ENCODE assay signal across 13 mouse cellular contexts in genomic region chr12:27537017-27537416, GRCm38 (mm10).
DNase-seq lines count a peak whose midpoint lies in the region; ATAC-seq and TF ChIP-seq lines count a peak whose summit lies in the region.
"Had no signal": no experiment of that assay in that cellular context is flagged by ENCODE, and none has a peak within 500 bp of the region (broad histone marks: within the 10 kb centered on the region; RNA-seq: fewer than 3 reads in every experiment).

No protein-coding gene starts in this region.

- 51% methylated on average over 9 of the region's 9 CpGs for WGBS in heart, embryonic 15.5 days
- 61% methylated on average over 9 of the region's 9 CpGs for WGBS in intestine, postnatal 0 days

- no peak overlapping the region for H3K9ac ChIP-seq in heart, embryonic 15.5 days
- H3K9ac ChIP-seq in intestine, postnatal 0 days (ENCODE audit: low read depth, low read length), result no peak overlapping the region

- no peak for DNase-seq in heart, postnatal 36 days
- peak; percentile 9 to 20 for DNase-seq in right cerebral cortex, adult 2 months (ENCODE audit: low spot score in 2 of 2)
- DNase-seq in right cerebral cortex, postnatal 4 days, result no peak
- peak; percentile 8 for DNase-seq in telencephalon, adult 2 months (ENCODE audit: low read depth, low spot score)
- DNase-seq in spleen, postnatal 10 days (ENCODE audit: low spot score in 2 of 2), result no peak
- DNase-seq: cerebellum, postnatal 14 days; gastrocnemius, postnatal 25 days; kidney, postnatal 36 days; lung, postnatal 10 days; thymus, adult 18-20 months had no signal

- H3K9me3 ChIP-seq in heart, embryonic 15.5 days (replicated peaks), result no peaks in the 10 kb centered on the region
- no peaks in the 10 kb centered on the region for H3K9me3 ChIP-seq in intestine, postnatal 0 days (ENCODE audit: control insufficient read depth)

- no peak overlapping the region for H3K27ac ChIP-seq in heart, embryonic 15.5 days
- no peak overlapping the region for H3K27ac ChIP-seq in intestine, postnatal 0 days (ENCODE audit: low read depth, low read length)

- peaks cover 4% of the 10 kb centered on the region for H3K4me1 ChIP-seq in heart, embryonic 15.5 days (replicated peaks)
- 0 out of 2 replicates have a peak, but pooled peaks cover 3% of the 10 kb centered on the region for H3K4me1 ChIP-seq in intestine, postnatal 0 days (replicated peaks; ENCODE audit: control insufficient read depth, insufficient read depth, low read length)

- H3K36me3 ChIP-seq in heart, embryonic 15.5 days, result no peaks in the 10 kb centered on the region
- H3K36me3 ChIP-seq in intestine, postnatal 0 days (ENCODE audit: control insufficient read depth, insufficient read depth), result no peaks in the 10 kb centered on the region

- TF ChIP-seq CTCF in intestine, postnatal 0 days (IDR thresholded peaks at IDR 0.05; ENCODE audit: low read depth), result no peak

- no peaks in the 10 kb centered on the region for H3K27me3 ChIP-seq in heart, embryonic 15.5 days
- H3K27me3 ChIP-seq in intestine, postnatal 0 days (replicated peaks; ENCODE audit: control insufficient read depth, insufficient read depth, low read length), result no peaks in the 10 kb centered on the region

- H3K4me3 ChIP-seq in heart, embryonic 15.5 days, result no peak overlapping the region
- no peak overlapping the region for H3K4me3 ChIP-seq in intestine, postnatal 0 days (ENCODE audit: low read depth, low read length)

- H3K4me2 ChIP-seq in heart, embryonic 15.5 days, result peak overlapping the region; percentile 6; the same call in 1 of the 2 replicates
- H3K4me2 ChIP-seq in intestine, postnatal 0 days (replicated peaks; ENCODE audit: low read depth), result peak overlapping the region; percentile 14; the same call in 1 of the 2 replicates

- ATAC-seq in heart, embryonic 15.5 days (replicated peaks; ENCODE audit: insufficient number of reproducible peaks, insufficient read depth, low FRiP score, low read depth), result no peak
- ATAC-seq in intestine, postnatal 0 days, result no peak
- no peak for ATAC-seq in CD4-positive, CD25-positive, alpha-beta regulatory T cell, adult 4 months

- intact Hi-C loops in heart, postnatal 36 days (cut with DNase I), result no loop called here

Comparison
In these comparisons a context has a peak if more than half of its experiments do, and no peak if none do; other contexts are left out.
1. DNase-seq: peak in right cerebral cortex, adult 2 months (2 of 2) and telencephalon, adult 2 months (single experiment); none in heart, postnatal 36 days (0 of 2), right cerebral cortex, postnatal 4 days (single experiment) and spleen, postnatal 10 days (0 of 2).